Mouse (Mus musculus) embryonic facial prominence, embryonic 10.5 days (tissue): ENCODE results near the gene Olfr107. TPM values are rescaled to one million over a fixed set of nuclear protein-coding genes. Genes with fewer than 3 reads are reported as not detected.

ENCODE experiments used
- DNase-seq: peaks from one replicate; pipeline ENCODE4 v3.0.0-alpha.2; 2017; ENCODE audit warnings: low spot score
- H3K27ac ChIP-seq: fragments of 300-500 bp; sonication (generic); replicated peaks from 2 replicates; pipeline ENCODE4 v1.5.1; 2016; ENCODE audit warnings: mild to moderate bottlenecking
- H3K27me3 ChIP-seq: fragments of 300-500 bp; sonication (generic); replicated peaks from 2 replicates; pipeline ENCODE4 v1.6.1; 2016; ENCODE audit warnings: low read depth, mild to moderate bottlenecking; ENCODE audit not compliant: poor library complexity, severe bottlenecking
- H3K36me3 ChIP-seq: fragments of 300-500 bp; sonication (generic); replicated peaks from 2 replicates; pipeline ENCODE4 v1.6.1; 2016; ENCODE audit warnings: mild to moderate bottlenecking, moderate library complexity
- H3K4me1 ChIP-seq: fragments of 300-500 bp; sonication (generic); 2 replicates; pipeline ENCODE4 v1.6.1; 2016
- H3K4me3 ChIP-seq: fragments of 300-500 bp; sonication (generic); 2 replicates; pipeline ENCODE4 v1.5.1; 2016; ENCODE audit warnings: mild to moderate bottlenecking, moderate library complexity
- H3K9me3 ChIP-seq: fragments of 300-500 bp; sonication (generic); 2 replicates; pipeline ENCODE4 v1.6.1; 2016; ENCODE audit warnings: mild to moderate bottlenecking
- WGBS: fragments of 180-500 bp; shearing (Covaris S2); methylation state at CpG from one replicate; pipeline ENCODE4 v1.1.7; 2016; 5-methylcytosine and 5-hydroxymethylcytosine counted together
- polyA plus RNA-seq: library from polyadenylated mRNA; unstranded; fragments of >200 nt; fragmentation: Nextera tagmentation; extraction: Ambion mirVana; gene quantifications from 2 replicates; pipeline ENCODE4 v1.2.1, GENCODE M21; 2016

Olfr107 gene
- polyA plus RNA-seq: not detected in 2 replicates

DNA sequence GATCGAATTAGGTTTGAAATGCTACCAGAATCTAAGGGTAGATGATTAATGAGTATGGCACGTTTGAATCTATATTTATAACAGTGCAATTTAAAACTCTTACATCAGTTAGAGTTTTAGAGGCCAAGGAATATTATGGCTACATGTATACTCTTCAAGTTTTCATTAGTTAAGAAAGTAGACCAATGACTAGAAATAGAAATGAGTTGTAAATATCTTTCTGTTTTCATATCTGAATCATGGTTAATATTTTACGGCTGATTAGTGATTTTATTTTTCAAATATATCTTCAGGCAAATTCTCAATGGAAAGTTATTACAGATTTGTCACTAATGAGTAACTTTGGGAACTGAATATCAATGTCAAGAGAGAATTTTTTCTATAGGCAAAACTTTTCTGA lies at the start of gene Olfr107:
TSS of gene Olfr107 (plus strand) at position 301 of the 400 bp plus-strand sequence.
- no peaks in the 10 kb centered on the region for H3K9me3 ChIP-seq
- H3K4me3 ChIP-seq: no peak within 1 kb of the TSS
- no peaks in the 10 kb centered on the region for H3K36me3 ChIP-seq
- H3K27ac ChIP-seq: no peak within 1 kb of the TSS
- H3K27me3 ChIP-seq: no peaks in the 10 kb centered on the region
- no peaks in the 10 kb centered on the region for H3K4me1 ChIP-seq
- 83% methylated on average over 3 of the region's 3 CpGs for WGBS
- no peak for DNase-seq

DNA sequence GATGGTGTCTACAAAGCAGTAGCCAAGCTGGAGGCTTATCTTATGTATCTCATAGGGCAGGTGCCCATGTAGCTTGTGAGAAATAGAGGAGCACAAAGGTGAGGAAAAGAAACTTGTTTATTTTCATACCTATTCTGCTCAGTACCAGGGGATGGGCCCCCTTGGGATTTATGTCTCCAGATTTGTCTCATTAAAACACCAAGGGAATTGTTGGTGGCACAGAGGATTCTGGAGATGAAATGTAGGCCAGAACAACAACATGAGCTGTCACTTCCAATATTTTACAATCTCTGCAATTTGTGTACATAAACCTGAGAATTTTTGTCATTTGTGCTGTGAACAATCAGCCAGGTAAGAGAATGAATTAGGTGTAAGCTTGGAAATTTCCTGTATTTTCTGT lies 39.7 kb upstream of the Olfr107 start, which contains the start of gene Olfr104-ps:
TSS of gene Olfr104-ps (plus strand) at position 301 of the 400 bp plus-strand sequence.
- no peaks in the 10 kb centered on the region for H3K27me3 ChIP-seq
- no peaks in the 10 kb centered on the region for H3K36me3 ChIP-seq
- no peak within 1 kb of the TSS for H3K27ac ChIP-seq
- no peak for DNase-seq
- no peaks in the 10 kb centered on the region for H3K9me3 ChIP-seq
- no peak within 1 kb of the TSS for H3K4me3 ChIP-seq
- no peaks in the 10 kb centered on the region for H3K4me1 ChIP-seq

GRCm38 (mm10) chr17:37378733-37379132 lies 20.3 kb upstream of the Olfr107 start, which contains the start of gene Olfr105-ps:
Gene Olfr105-ps (plus strand): TSS chr17:37379033.
- no peaks in the 10 kb centered on the region for H3K27me3 ChIP-seq
- no peak within 1 kb of the TSS for H3K27ac ChIP-seq
- no peaks in the 10 kb centered on the region for H3K4me1 ChIP-seq
- no peak within 1 kb of the TSS for H3K4me3 ChIP-seq
- DNase-seq: no peak
- no peaks in the 10 kb centered on the region for H3K36me3 ChIP-seq
- no peaks in the 10 kb centered on the region for H3K9me3 ChIP-seq

DNA sequence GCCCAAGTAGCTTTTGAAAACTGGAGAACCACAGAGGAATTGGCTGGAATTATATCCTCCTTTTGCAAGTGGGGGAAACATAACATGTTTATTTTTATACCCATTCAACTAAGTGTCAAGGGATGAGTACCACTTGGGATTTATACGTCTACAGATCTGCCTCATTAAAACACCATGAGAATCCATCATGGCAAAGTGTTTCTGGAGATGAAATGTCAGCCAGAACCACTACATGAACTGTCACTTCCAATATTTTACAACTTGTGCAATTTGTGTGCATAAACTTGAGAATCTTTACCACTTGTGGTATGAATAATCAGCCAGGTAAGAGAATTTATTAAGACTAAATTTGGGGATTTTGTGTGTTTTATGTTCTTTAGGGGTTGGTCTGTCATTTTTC lies 8.9 kb upstream of the Olfr107 start, which contains the start of gene Olfr106-ps:
TSS of gene Olfr106-ps (plus strand) at position 301 of the 400 bp plus-strand sequence.
- no peak within 1 kb of the TSS for H3K4me3 ChIP-seq
- H3K36me3 ChIP-seq: no peaks in the 10 kb centered on the region
- WGBS: 75% methylated on average over 1 of the region's 1 CpGs
- no peak for DNase-seq
- H3K27me3 ChIP-seq: no peaks in the 10 kb centered on the region
- H3K9me3 ChIP-seq: 0 out of 2 replicates have a peak, but pooled peaks cover 3% of the 10 kb centered on the region
- H3K4me1 ChIP-seq: no peaks in the 10 kb centered on the region
- H3K27ac ChIP-seq: no peak within 1 kb of the TSS

DNA sequence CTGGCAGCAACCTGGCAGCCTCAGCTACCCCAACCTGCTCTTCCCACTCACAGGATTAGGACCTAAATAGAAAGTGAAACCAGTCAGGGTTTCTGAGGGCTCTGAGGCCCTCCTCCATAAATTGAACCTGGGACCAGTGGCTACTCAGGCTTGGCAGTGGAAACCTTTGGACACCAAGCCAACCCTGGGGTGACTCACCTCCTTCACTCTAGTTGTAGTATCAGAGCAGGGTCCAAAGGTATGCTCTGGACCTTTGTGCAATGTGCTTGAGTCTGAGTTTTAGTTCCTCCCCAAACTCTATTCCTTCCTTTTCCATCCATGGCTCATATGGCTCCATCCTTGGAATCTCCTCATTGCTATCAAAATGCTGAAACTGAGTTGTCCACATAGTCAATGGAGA lies 14.4 kb downstream of the Olfr107 start:
- H3K4me1 ChIP-seq: no peaks in the 10 kb centered on the region
- peaks cover 9% of the 10 kb centered on the region; the same call in 1 of the 2 replicates for H3K9me3 ChIP-seq
- no peaks in the 10 kb centered on the region for H3K27me3 ChIP-seq
- H3K36me3 ChIP-seq: no peaks in the 10 kb centered on the region
- no peak for DNase-seq
- no peak overlapping the region for H3K27ac ChIP-seq
- no peak overlapping the region for H3K4me3 ChIP-seq

DNA sequence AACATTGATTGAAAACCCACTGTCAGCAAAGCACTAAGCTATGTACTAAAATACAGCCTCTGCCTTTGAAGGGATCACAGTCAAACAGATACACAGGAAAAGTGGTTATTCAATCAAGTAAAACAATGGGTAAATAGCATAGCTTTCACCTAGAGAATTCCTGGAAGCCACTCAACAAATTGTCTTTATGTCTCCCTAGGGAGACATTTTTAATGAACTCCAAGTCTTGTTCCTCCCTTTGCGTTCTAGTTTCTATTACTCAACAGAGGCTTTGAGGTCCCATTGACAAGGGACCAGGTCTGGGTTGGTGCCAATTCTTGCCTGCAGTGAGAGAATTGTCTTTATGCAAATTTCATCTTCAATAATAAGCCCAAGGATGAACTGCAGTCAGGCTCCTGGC lies 46.2 kb downstream of the Olfr107 start, which contains the start of gene Olfr108:
TSS of gene Olfr108 (plus strand) at position 301 of the 400 bp plus-strand sequence.
- H3K4me3 ChIP-seq: no peak within 1 kb of the TSS
- no peak for DNase-seq
- H3K4me1 ChIP-seq: no peaks in the 10 kb centered on the region
- H3K9me3 ChIP-seq: peaks cover 2% of the 10 kb centered on the region; the same call in 1 of the 2 replicates
- no peaks in the 10 kb centered on the region for H3K27me3 ChIP-seq
- no peaks in the 10 kb centered on the region for H3K36me3 ChIP-seq
- 94% methylated on average over 1 of the region's 1 CpGs for WGBS
- H3K27ac ChIP-seq: no peak within 1 kb of the TSS

Other genes with a start within 250 kb of the Olfr107 start
- not detected in 2 replicates for gene Olfr93, start 237.7 kb upstream of the Olfr107 start, polyA plus RNA-seq
- not detected in 2 replicates for gene Ubd, start 205.3 kb upstream of the Olfr107 start, polyA plus RNA-seq
- not detected in 2 replicates for gene Olfr94, start 198.2 kb upstream of the Olfr107 start, polyA plus RNA-seq
- gene Olfr95, start 186.1 kb upstream of the Olfr107 start, polyA plus RNA-seq: not detected in 2 replicates
- gene Olfr96, start 179.1 kb upstream of the Olfr107 start, polyA plus RNA-seq: not detected in 2 replicates
- gene Olfr97, start 161.9 kb upstream of the Olfr107 start, polyA plus RNA-seq: not detected in 2 replicates
- not detected in 2 replicates for gene Olfr98, start 135.5 kb upstream of the Olfr107 start, polyA plus RNA-seq
- gene H2-M3, start 129.0 kb upstream of the Olfr107 start, polyA plus RNA-seq: 1.7 and 1.8 TPM in 2 replicates
- gene Olfr99, start 115.8 kb upstream of the Olfr107 start, polyA plus RNA-seq: not detected in 2 replicates
- gene Olfr101, start 94.9 kb upstream of the Olfr107 start, polyA plus RNA-seq: not detected in 2 replicates
- gene Olfr102, start 82.2 kb upstream of the Olfr107 start, polyA plus RNA-seq: not detected in 2 replicates
- not detected in 2 replicates for gene Olfr103, start 59.5 kb upstream of the Olfr107 start, polyA plus RNA-seq
- gene Olfr104-ps, start 39.6 kb upstream of the Olfr107 start, polyA plus RNA-seq: not detected in 2 replicates
- not detected in 2 replicates for gene Olfr105-ps, start 20.2 kb upstream of the Olfr107 start, polyA plus RNA-seq
- gene Olfr106-ps, start 8.8 kb upstream of the Olfr107 start, polyA plus RNA-seq: not detected in 2 replicates
- gene Olfr108, start 46.3 kb downstream of the Olfr107 start, polyA plus RNA-seq: not detected in 2 replicates
- not detected in 2 replicates for gene Olfr109, start 59.7 kb downstream of the Olfr107 start, polyA plus RNA-seq
- not detected in 2 replicates for gene H2-M2, start 84.3 kb downstream of the Olfr107 start, polyA plus RNA-seq
- not detected in 2 replicates for gene Olfr110, start 93.2 kb downstream of the Olfr107 start, polyA plus RNA-seq
- gene Olfr111, start 108.8 kb downstream of the Olfr107 start, polyA plus RNA-seq: not detected in 2 replicates
- gene Olfr112, start 170.2 kb downstream of the Olfr107 start, polyA plus RNA-seq: not detected in 2 replicates
- not detected in 2 replicates for gene Olfr113, start 178.4 kb downstream of the Olfr107 start, polyA plus RNA-seq
- not detected in 2 replicates for gene Olfr114, start 193.5 kb downstream of the Olfr107 start, polyA plus RNA-seq
- not detected in 2 replicates for gene Olfr115, start 227.9 kb downstream of the Olfr107 start, polyA plus RNA-seq
- not detected in 2 replicates for gene Olfr116, start 228.0 kb downstream of the Olfr107 start, polyA plus RNA-seq